Mouse (Mus musculus) layer of hippocampus, adult 9-11 months (tissue): ENCODE results near the gene Dmrtb1.
A peak's percentile ranks its signal among the peaks of the same experiment; 100 is the strongest.

Experiments used
- DNase-seq: peaks from one replicate; pipeline ENCODE4 v3.0.0; 2022

Dmrtb1 gene

DNA sequence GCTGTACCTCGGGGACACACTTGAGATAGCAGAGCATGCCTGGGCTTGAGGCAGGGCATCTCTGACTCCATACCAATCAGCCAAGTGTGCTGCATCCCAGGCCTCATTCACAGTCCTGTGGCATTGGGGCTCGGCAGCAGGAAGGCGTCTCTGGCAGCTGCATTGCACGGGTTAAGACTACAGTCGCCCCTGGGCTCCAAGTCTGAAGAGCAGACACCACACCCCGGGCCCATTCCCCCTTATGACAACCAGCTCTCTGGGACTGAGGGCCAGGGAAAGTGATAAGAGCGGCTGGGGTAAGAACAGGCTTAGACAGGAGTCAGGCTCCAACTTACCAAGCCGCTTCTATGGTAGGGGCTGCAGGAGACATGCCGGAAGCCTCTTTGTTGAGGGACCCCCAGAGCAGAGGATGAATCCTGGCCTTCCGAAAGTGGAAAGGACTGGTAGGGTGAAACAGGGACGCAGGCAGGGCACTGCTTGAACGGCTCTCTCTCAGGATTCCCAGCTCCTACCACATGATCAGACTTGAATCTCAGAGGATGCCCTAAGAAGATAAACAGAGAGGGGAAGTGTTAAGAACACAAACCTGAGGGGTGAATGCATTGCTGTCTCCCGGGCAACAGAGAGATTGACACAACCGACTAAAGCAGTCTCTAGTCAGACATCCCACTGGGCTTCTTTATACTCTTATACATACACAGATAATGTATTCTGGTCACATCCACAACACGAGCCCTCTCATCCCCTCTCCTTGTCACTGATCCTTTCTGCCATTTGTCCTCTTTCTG is 3.5 kb downstream of the Dmrtb1 start:
- no peak for DNase-seq

- no peak for DNase-seq
Measured at GRCm38 (mm10) chr4:107675645-107676044, 8.4 kb downstream of the Dmrtb1 start.

- DNase-seq = no peak
Measured at GRCm38 (mm10) chr4:107674322-107674644, 9.7 kb downstream of the Dmrtb1 start.

GRCm38 (mm10) chr4:107673638-107674321 is 10.2 kb downstream of the Dmrtb1 start:
- DNase-seq = peak; percentile 85

- DNase-seq = peak; percentile 83
Measured at GRCm38 (mm10) chr4:107670731-107671130, 13.3 kb downstream of the Dmrtb1 start.

- DNase-seq = no peak
Measured at GRCm38 (mm10) chr4:107668514-107668913, 15.5 kb downstream of the Dmrtb1 start.

GRCm38 (mm10) chr4:107660649-107661048 is 23.4 kb downstream of the Dmrtb1 start:
- no peak for DNase-seq

DNA sequence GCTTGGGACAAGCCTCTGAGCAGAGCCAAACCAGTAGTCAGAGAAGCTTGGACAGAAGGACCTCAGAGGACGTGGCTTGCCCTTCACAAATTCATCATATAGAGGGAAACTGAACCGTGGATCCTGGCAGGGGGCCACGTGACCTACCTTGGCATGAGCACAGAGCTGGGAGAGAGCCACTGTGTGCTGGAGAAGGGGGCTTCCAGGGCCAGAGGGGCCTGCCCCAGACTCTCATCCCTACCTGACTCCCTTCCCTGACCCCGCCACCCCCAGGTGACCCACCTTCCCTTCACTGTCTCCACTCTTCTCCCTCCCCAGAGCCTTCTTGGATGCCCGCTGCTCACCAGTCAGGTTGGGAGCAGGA is 30.8 kb downstream of the Dmrtb1 start:
- no peak for DNase-seq

- DNase-seq = peak; percentile 63
Measured at GRCm38 (mm10) chr4:107652598-107653279, 31.3 kb downstream of the Dmrtb1 start.

DNA sequence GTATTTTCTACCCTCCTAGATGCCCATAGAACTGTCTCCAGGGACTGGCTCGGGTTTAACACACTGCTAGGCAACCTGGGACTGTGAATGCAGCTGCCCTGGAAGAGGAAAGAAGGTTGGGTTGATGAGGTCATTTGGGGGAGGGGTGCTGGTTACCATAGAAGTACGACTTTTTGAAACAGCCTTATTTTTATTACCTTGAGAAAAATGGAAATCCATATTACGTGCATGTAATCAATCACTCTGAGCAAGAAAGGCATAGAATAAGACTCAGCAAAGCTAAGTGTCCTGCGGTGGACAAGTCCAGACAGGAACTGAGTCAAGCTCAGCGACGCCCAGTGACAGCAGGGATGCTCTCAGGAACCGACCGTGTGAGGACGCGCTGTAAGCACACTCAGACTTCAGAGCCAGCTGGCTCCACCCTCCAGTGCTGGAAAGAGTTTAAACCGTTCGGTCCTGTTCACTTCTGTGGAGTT is 33.0 kb downstream of the Dmrtb1 start:
- DNase-seq = no peak

DNA sequence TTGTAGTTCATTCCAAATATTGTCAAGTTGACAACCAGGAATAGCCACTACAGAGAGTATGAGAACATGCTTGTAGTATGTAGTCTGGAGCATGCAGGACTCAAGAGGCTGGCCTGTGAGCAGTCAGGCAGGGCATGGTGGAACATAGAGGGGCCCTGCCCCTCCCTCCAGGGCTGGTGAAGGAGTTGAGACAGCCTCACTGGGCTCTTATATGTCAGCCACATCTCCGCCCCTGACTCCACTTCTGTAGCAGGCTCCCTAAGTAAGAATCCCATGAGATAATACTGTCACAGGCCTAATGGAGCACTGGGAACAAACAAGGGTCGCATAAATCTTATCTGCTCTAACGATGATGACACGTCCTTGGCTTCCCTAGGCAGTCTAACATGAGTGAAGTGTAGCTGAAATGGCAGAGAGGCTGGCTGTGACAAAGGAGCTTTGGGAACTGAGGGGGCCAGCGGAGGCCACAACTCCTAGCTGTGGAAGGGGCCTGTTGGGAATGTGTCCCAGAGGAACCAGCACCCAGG is 35.0 kb downstream of the Dmrtb1 start:
- no peak for DNase-seq

GRCm38 (mm10) chr4:107641624-107642023 is 42.4 kb downstream of the Dmrtb1 start:
- DNase-seq = no peak

DNA sequence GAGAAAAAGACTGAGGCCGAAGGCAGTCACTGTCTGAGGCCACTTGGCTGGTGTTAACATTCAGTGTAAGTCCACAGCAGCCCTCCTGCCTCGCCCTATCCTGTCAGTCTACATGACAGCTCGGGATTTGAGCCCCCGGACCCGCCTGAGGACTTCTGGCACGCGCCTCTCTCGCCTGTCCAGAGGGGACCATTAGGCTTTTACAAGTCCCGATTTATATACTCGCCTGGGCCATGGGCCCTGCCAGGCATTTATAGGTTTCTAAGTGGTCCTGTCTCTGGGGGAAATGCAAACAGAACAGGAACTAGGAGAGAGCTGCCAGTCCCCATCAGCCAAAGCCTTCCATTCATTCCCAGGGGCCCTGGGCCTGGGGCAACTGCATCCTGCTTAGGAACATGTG is 45.7 kb downstream of the Dmrtb1 start:
- no peak for DNase-seq

DNA sequence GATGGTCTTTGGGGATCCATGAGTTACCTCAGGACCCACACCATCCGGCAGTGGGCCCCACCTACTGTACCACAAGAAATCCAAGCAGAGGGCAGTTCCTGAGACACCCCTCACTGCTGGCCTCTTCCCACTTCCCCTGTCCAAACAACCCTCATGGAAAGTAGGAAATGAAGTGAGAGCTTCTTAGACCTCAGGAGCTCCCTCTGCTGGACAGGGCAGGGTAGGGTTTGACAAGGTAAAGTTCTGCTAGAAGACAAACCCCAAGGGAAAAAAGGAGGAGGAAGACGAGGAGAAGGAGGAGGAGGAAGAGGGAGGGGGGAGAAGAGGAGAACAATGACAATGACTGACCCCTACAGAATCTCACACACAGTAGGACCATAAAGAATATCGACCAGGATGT is 46.4 kb downstream of the Dmrtb1 start:
- DNase-seq = no peak

DNA sequence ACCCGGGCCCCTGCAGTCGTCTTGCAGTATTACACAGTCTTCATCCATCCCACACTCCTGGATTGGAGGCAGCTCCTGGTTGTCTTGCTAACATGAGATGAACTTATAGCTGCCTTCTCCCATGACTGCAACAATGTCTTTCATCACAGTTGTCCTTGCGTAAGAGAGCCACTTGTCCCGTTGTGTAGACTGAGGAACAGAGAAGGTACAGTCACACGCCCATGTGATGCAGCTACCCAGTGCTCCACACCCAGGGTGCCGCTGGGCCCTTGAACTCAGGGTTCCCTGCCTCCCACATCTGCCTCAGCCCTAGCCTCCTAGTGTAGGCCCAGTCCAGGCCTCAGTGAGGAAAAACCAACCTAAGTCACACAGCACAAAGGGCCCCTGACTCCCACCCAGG is 47.9 kb downstream of the Dmrtb1 start:
- no peak for DNase-seq

DNA sequence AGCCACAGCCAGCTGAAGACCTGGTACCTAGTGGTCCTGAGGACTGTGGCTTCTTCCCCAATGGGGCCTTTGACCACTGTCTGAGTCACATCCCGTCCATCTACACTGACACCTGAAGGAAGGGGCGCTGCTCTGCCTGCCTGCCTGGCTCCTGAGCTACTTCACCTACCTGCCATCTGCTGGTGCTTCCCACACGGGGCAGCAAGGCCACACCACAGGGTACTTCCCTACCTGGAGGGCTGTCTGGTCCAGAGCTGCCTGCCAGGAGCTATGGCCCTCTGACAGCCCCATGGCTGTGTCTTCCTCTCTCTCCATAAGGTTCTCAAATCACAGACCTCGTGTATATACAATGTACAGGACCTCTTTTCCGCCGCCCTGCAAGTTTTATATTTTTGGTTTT is 49.4 kb downstream of the Dmrtb1 start:
- no peak for DNase-seq

- DNase-seq = no peak
Measured at GRCm38 (mm10) chr4:107628921-107629411, 55.1 kb downstream of the Dmrtb1 start.

DNA sequence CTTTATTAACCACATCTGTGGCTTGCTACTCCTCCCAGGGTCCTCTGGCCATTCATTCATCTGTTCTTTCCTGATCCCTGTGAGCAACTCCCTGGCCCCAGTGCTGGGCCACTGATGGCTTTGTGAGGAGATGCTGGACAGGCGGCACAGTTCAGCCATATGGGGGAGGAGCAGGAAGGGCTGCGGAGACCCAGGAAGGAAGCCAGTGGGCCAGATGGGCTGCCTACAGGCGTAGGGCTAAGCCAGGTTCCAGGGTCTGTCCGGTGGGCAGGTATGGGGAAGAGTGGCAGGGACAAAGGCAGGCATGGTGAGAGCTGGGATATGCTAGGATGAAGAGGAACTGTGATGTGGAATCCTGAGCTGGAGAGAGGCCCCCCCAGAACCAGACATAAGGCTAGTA is 55.8 kb downstream of the Dmrtb1 start:
- no peak for DNase-seq
